Mouse (Mus musculus): ENCODE measurements around the gene Pth2. TPM values are rescaled to one million over a fixed set of nuclear protein-coding genes. Genes with fewer than 3 reads are reported as not detected.

Pth2 gene
- total and polyA plus RNA-seq, 3 experiments = not detected

GRCm38 (mm10) chr7:45190186-45190585, 9.4 kb downstream of the Pth2 start:
- Histone ChIP-seq H3K27me3 (ENCODE audit: control insufficient read depth in 1 of 2, insufficient read depth in 2 of 2, low read length in 2 of 2) (no peaks in the 10 kb centered on the region), H3K4me3 (ENCODE audit: control insufficient read depth in 1 of 2, insufficient read depth in 1 of 2, low read depth in 2 of 2, low read length in 2 of 2) (no peak overlapping the region), H3K4me1 (ENCODE audit: control insufficient read depth in 1 of 2, insufficient read depth in 2 of 2, low read length in 2 of 2) (peaks cover 26 to 41% of the 10 kb centered on the region in 2 experiments), H3K9me3 (replicated peaks; ENCODE audit: insufficient read depth, low read length) (no peaks in the 10 kb centered on the region), H3K79me2 (ENCODE audit: control insufficient read depth, insufficient read depth, low read length, poor library complexity) (no peaks in the 10 kb centered on the region), H3K27ac (ENCODE audit: control insufficient read depth, low read depth, low read length) (peak overlapping the region; percentile 34), H3K9ac (ENCODE audit: control insufficient read depth, low read depth, low read length, poor library complexity, severe bottlenecking) (no peak overlapping the region), H3K36me3 (ENCODE audit: control insufficient read depth in 1 of 2, insufficient read depth in 2 of 2, low read length in 2 of 2) (peaks cover 0 to 14% of the 10 kb centered on the region in 2 experiments; a peak in 2 of 4 replicates)
- DNase-seq (ENCODE audit: low read depth, low spot score) = peak; percentile 70
- TF ChIP-seq POLR2A (IDR thresholded peaks at IDR 0.05; ENCODE audit: control insufficient read depth in 1 of 2, insufficient read depth in 1 of 2, low read depth in 1 of 2, low read length in 2 of 2, poor library complexity in 1 of 2) (no peak), TAL1 (IDR thresholded peaks at IDR 0.05; ENCODE audit: low read length) (peak; percentile 48; the same call in 1 of the 2 replicates), POLR2AphosphoS5 (IDR thresholded peaks at IDR 0.05; ENCODE audit: borderline replicate concordance, low read depth, low read length) (no peak), MAZ (IDR thresholded peaks at IDR 0.05; ENCODE audit: low read depth, low read length) (no peak), JUND (IDR thresholded peaks at IDR 0.05; ENCODE audit: low read depth, low read length) (no peak), SMC3 (IDR thresholded peaks at IDR 0.05; ENCODE audit: low read depth, low read length) (no peak), ZKSCAN1 (IDR thresholded peaks at IDR 0.05; ENCODE audit: low read depth, low read length) (no peak), GABPA (IDR thresholded peaks at IDR 0.05; ENCODE audit: low read depth, low read length) (no peak), USF1 (IDR thresholded peaks at IDR 0.05; ENCODE audit: low read depth, low read length) (no peak), E2F4 (IDR thresholded peaks at IDR 0.05; ENCODE audit: borderline replicate concordance, low read depth, low read length) (no peak), GATA1 (IDR thresholded peaks at IDR 0.05; ENCODE audit: low read depth, low read length) (peak; percentile 76), ZC3H11A (IDR thresholded peaks at IDR 0.05; ENCODE audit: low read depth, low read length) (no peak), MAFK (IDR thresholded peaks at IDR 0.05; ENCODE audit: borderline replicate concordance, low read depth, low read length) (no peak; the same call in 1 of the 2 replicates), NELFE (IDR thresholded peaks at IDR 0.05; ENCODE audit: low read depth, low read length) (no peak), TBP (IDR thresholded peaks at IDR 0.05; ENCODE audit: low read depth, low read length) (no peak), MYB (IDR thresholded peaks at IDR 0.05; ENCODE audit: low read depth, low read length) (0 out of 2 replicates have a peak, but pooled peaks have one; percentile 34), USF2 (IDR thresholded peaks at IDR 0.05; ENCODE audit: borderline replicate concordance in 1 of 2, insufficient read depth in 1 of 2, low read depth in 1 of 2, low read length in 2 of 2) (no peak), NRF1 (IDR thresholded peaks at IDR 0.05; ENCODE audit: insufficient read depth, low read depth, low read length, poor library complexity, severe bottlenecking) (no peak; the same call in 1 of the 2 replicates), MXI1 (IDR thresholded peaks at IDR 0.05; ENCODE audit: low read depth, low read length) (0 out of 2 replicates have a peak, but pooled peaks have one; percentile 37), MAX (IDR thresholded peaks at IDR 0.05; ENCODE audit: low read length) (peak; percentile 69; the same call in 1 of the 2 replicates), KAT2A (conservative IDR thresholded peaks at IDR 0.05; ENCODE audit: low read depth, low read length) (no peak), HCFC1 (IDR thresholded peaks at IDR 0.05; ENCODE audit: low read depth, low read length) (no peak), MEF2A (IDR thresholded peaks at IDR 0.05; ENCODE audit: extremely low read depth, insufficient replicate concordance, low read depth, low read length, poor library complexity, severe bottlenecking) (no peak), ZNF384 (IDR thresholded peaks at IDR 0.05; ENCODE audit: low read depth, low read length) (no peak), BHLHE40 (IDR thresholded peaks at IDR 0.05; ENCODE audit: borderline replicate concordance, low read depth, low read length) (0 out of 2 replicates have a peak, but pooled peaks have one; percentile 28), SIN3A (IDR thresholded peaks at IDR 0.05; ENCODE audit: low read length) (no peak), EP300 (IDR thresholded peaks at IDR 0.05; ENCODE audit: low read depth in 1 of 2, low read length in 2 of 2) (peak; percentile 80 to 85), ZMIZ1 (IDR thresholded peaks at IDR 0.05; ENCODE audit: low read depth, low read length) (no peak), UBTF (IDR thresholded peaks at IDR 0.05; ENCODE audit: borderline replicate concordance, insufficient read depth, low read depth, low read length) (no peak), ETS1 (IDR thresholded peaks at IDR 0.05; ENCODE audit: low read depth, low read length) (peak; percentile 62), RCOR1 (IDR thresholded peaks at IDR 0.05; ENCODE audit: low read depth, low read length) (peak; percentile 35; the same call in 1 of the 2 replicates), ELF1 (IDR thresholded peaks at IDR 0.05; ENCODE audit: low read depth, low read length) (no peak), CHD2 (IDR thresholded peaks at IDR 0.05; ENCODE audit: low read length) (no peak), CTCF (IDR thresholded peaks at IDR 0.05 in 2 of 3, conservative IDR thresholded peaks at IDR 0.05 in 1 of 3; ENCODE audit: control insufficient read depth in 1 of 3, insufficient read depth in 1 of 3, low read depth in 2 of 3, low read length in 3 of 3, poor library complexity in 1 of 3, severe bottlenecking in 1 of 3) (no peak), TCF12 (IDR thresholded peaks at IDR 0.05; ENCODE audit: low read depth, low read length) (peak; percentile 73), RAD21 (IDR thresholded peaks at IDR 0.05; ENCODE audit: low read depth, low read length) (no peak), MYC (IDR thresholded peaks at IDR 0.05; ENCODE audit: low read depth, low read length) (0 out of 2 replicates have a peak, but pooled peaks have one; percentile 46)

All from MEL (cell line).